Mouse (Mus musculus) erythroblast, embryonic 14.5 days (primary cell): ENCODE data around the gene Uvrag.

ENCODE experiments used
- GATA1 ChIP-seq: IDR thresholded peaks from 2 replicates; pipeline ENCODE4 v1.6.1; 2012; ENCODE audit warnings: low read length, inconsistent platforms, mixed read lengths
- TAL1 ChIP-seq: IDR thresholded peaks from 3 replicates; pipeline ENCODE4 v1.6.1; 2012; ENCODE audit warnings: low read length, inconsistent platforms, mixed read lengths

- TF ChIP-seq TAL1 (no peak), GATA1 (no peak)
These were observed 144.2 kb downstream of the Uvrag start for GRCm38 (mm10) chr7:98996791-98997190.
